Mouse (Mus musculus): ENCODE measurements around the gene Tmem256. TPM values are rescaled to one million over a fixed set of nuclear protein-coding genes. Genes with fewer than 3 reads are reported as not detected.
A peak's percentile ranks its signal among the peaks of the same experiment; 100 is the strongest.

Gene Tmem256
- polyA plus RNA-seq, 1 experiment from 2014 or later: 285 TPM

DNA sequence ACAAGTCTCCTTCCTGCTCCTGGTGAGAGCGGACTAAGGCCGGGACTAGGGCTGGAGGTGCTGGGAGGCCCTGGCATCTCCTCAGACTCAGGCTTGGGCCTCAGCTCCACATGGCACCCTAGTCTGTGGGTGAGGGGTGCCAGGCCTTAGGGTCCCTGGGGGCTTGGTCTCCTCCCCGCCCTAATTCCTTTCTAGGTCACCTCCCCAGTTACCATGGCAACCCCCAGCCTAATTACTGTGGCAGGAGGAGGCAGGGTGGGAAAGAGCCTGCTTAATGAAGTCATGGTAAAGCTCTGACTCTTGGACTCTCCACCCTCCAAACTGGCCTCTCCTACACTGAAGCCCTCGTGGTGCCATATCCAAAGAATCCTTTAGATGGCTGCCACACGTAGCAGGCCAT lies 9.5 kb upstream of the Tmem256 start:
- 71% methylated on average over 5 of the region's 5 CpGs for WGBS
- Histone ChIP-seq H3K9me3 (ENCODE audit: control insufficient read depth, low read length) (no peaks in the 10 kb centered on the region), H3K4me2 (no peak overlapping the region), H3K4me3 (ENCODE audit: low read depth, low read length) (no peak overlapping the region), H3K27ac (ENCODE audit: low read depth, low read length) (no peak overlapping the region), H3K36me3 (ENCODE audit: control insufficient read depth, insufficient read depth, low read length) (peaks cover 26% of the 10 kb centered on the region), H3K4me1 (ENCODE audit: control insufficient read depth, insufficient read depth, low read length) (peaks cover 6% of the 10 kb centered on the region), H3K27me3 (ENCODE audit: control insufficient read depth, insufficient read depth, low read length) (peaks cover 6% of the 10 kb centered on the region; the same call in 1 of the 2 replicates), H3K9ac (ENCODE audit: low read length) (no peak overlapping the region)
- no peak for ATAC-seq (ENCODE audit: low FRiP score)
- no peak for DNase-seq (ENCODE audit: low spot score, missing footprints)

DNA sequence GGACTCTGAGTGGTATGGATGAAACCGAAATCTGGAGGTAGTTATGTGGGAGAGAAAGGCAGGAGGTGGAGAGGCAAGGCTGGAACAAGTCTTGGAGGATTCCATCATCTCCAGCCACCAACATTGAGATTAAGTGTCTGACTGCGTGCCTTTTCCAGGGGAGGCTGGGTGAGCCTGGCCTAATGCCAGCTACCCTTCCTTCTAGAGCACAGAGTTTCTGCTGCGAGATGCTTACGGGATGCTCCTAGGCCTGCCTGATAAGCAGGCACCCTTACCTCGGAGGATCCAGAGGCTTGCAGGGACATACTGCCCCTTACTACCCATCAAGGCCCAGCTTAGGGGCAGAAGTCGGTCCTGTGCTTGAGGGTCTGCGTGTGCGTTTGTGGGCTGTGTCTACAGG lies 4.8 kb upstream of the Tmem256 start:
- Histone ChIP-seq H3K4me1 (ENCODE audit: control insufficient read depth, insufficient read depth, low read length) (peaks cover 33% of the 10 kb centered on the region), H3K4me3 (ENCODE audit: low read depth, low read length) (peak overlapping the region; percentile 62), H3K9me3 (ENCODE audit: control insufficient read depth, low read length) (no peaks in the 10 kb centered on the region), H3K27ac (ENCODE audit: low read depth, low read length) (no peak overlapping the region), H3K4me2 (peak overlapping the region; percentile 87), H3K27me3 (ENCODE audit: control insufficient read depth, insufficient read depth, low read length) (peaks cover 8% of the 10 kb centered on the region; the same call in 1 of the 2 replicates), H3K36me3 (ENCODE audit: control insufficient read depth, insufficient read depth, low read length) (peaks cover 2% of the 10 kb centered on the region; the same call in 1 of the 2 replicates), H3K9ac (ENCODE audit: low read length) (peak overlapping the region; percentile 70)
- ATAC-seq (ENCODE audit: low FRiP score) (no peak), DNase-seq (ENCODE audit: low spot score, missing footprints) (no peak)
- WGBS: 57% methylated on average over 8 of the region's 8 CpGs

DNA sequence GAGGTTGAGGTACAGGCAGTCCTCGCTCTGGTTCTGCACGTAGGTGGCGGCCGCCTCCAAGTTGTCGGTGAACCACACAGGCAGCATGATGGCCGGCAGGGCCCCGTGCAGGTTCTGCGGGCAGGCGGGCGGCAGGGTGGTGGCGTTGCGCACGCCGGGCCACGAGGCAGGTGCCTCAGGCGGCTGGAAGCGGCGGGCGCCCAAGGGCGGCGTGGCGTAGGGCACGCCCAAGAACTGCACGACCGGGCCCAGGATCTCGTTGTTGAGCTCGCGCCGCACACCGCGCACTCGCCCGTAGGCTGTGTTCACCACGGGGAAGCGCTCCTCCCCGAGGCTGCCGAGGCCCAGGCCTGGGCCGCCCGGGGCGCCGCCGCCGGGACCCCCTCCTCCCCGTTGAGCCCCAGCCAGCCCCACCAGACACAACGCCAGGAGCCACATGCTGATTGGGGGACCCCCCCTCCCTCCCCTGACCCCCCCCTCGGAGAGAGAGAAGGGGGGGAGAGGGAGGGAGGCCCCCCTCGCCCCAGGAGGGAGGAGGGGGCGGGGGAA lies 4.2 kb upstream of the Tmem256 start:
- Histone ChIP-seq H3K4me1 (ENCODE audit: control insufficient read depth, insufficient read depth, low read length) (peaks cover 34% of the 10 kb centered on the region), H3K27ac (ENCODE audit: low read depth, low read length) (no peak overlapping the region), H3K9me3 (ENCODE audit: control insufficient read depth, low read length) (no peaks in the 10 kb centered on the region), H3K9ac (ENCODE audit: low read length) (peak overlapping the region; percentile 70), H3K36me3 (ENCODE audit: control insufficient read depth, insufficient read depth, low read length) (peaks cover 2% of the 10 kb centered on the region; the same call in 1 of the 2 replicates), H3K4me2 (peak overlapping the region; percentile 87), H3K4me3 (ENCODE audit: low read depth, low read length) (peak overlapping the region; percentile 62), H3K27me3 (ENCODE audit: control insufficient read depth, insufficient read depth, low read length) (peaks cover 8% of the 10 kb centered on the region; the same call in 1 of the 2 replicates)
- ATAC-seq (ENCODE audit: low FRiP score): no peak
- DNase-seq (ENCODE audit: low spot score, missing footprints): peak; percentile 91
- 6% methylated on average over 43 of the region's 48 CpGs for WGBS

DNA sequence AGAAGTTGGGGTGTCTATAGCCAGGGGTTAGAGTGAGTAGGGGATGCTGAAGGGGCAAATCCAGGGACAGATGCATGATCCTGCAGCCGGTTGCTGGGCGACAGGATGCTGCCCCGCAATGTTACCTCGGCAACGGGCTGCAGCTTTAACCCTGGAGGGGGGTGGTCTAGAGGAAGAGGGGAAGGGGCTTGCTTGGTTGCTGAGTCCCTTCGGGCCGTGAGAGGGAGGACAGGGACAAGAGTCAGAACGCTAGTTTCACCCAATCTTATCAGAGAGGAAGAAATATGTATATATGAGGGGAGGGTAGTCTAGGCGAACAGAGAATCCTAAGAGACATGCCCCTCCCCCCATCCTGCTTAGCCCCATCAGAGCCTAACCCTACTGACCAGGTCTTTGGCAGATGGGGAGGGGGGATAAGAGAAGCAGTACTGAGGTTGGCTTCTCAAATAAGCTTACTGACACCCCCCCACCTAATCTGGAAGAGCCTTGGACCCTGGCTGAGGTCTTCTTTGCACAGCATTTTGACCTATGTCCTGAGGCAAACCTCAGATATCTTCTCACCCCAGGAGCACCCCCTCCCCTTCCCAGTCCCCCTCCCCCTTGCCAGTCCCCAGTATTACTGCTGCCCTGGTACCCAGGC lies 2.9 kb upstream of the Tmem256 start:
- peak overlapping the region; percentile 87 for H3K4me2 ChIP-seq
- H3K9me3 ChIP-seq (ENCODE audit: control insufficient read depth, low read length): no peaks in the 10 kb centered on the region
- peaks cover 8% of the 10 kb centered on the region; the same call in 1 of the 2 replicates for H3K27me3 ChIP-seq (ENCODE audit: control insufficient read depth, insufficient read depth, low read length)
- WGBS: 0% methylated on average over 9 of the region's 9 CpGs
- H3K36me3 ChIP-seq (ENCODE audit: control insufficient read depth, insufficient read depth, low read length): peaks cover 2% of the 10 kb centered on the region; the same call in 1 of the 2 replicates
- DNase-seq (ENCODE audit: low spot score, missing footprints) (peak; percentile 97), ATAC-seq (ENCODE audit: low FRiP score) (0 out of 2 replicates have a peak, but pooled peaks have one; percentile 3)
- peak overlapping the region; percentile 21; the same call in 1 of the 2 replicates for H3K9ac ChIP-seq (ENCODE audit: low read length)
- peak overlapping the region; percentile 62 for H3K4me3 ChIP-seq (ENCODE audit: low read depth, low read length)
- H3K4me1 ChIP-seq (ENCODE audit: control insufficient read depth, insufficient read depth, low read length): peaks cover 38% of the 10 kb centered on the region
- H3K27ac ChIP-seq (ENCODE audit: low read depth, low read length): peak overlapping the region; percentile 17; the same call in 1 of the 2 replicates

DNA sequence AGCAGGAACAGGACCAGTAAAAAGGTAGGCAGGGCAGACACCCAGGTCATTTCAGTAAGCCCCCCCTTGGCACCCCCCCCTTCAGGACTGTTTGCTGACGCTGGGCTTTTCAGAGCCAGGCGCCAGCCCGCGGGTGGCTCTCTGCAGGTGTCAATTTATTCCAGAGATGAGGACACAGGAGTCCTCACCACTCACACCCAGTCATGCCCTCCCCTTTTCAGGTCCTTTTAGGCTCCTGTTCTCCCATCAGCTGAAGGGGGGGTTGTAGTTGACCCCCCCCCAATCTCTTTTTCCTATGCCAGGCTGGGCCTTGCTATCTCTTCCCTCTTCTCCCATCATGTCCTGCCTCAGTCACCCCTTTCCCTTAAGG lies 2.4 kb upstream of the Tmem256 start:
- Histone ChIP-seq H3K4me1 (ENCODE audit: control insufficient read depth, insufficient read depth, low read length) (peaks cover 38% of the 10 kb centered on the region), H3K27ac (ENCODE audit: low read depth, low read length) (peak overlapping the region; percentile 73; the same call in 1 of the 2 replicates), H3K36me3 (ENCODE audit: control insufficient read depth, insufficient read depth, low read length) (peaks cover 2% of the 10 kb centered on the region; the same call in 1 of the 2 replicates), H3K4me2 (peak overlapping the region; percentile 87), H3K4me3 (ENCODE audit: low read depth, low read length) (peak overlapping the region; percentile 62), H3K9ac (ENCODE audit: low read length) (peak overlapping the region; percentile 90), H3K9me3 (ENCODE audit: control insufficient read depth, low read length) (no peaks in the 10 kb centered on the region), H3K27me3 (ENCODE audit: control insufficient read depth, insufficient read depth, low read length) (peaks cover 8% of the 10 kb centered on the region; the same call in 1 of the 2 replicates)
- ATAC-seq (ENCODE audit: low FRiP score) (no peak), DNase-seq (ENCODE audit: low spot score, missing footprints) (peak; percentile 88)
- WGBS: 2% methylated on average over 4 of the region's 4 CpGs

DNA sequence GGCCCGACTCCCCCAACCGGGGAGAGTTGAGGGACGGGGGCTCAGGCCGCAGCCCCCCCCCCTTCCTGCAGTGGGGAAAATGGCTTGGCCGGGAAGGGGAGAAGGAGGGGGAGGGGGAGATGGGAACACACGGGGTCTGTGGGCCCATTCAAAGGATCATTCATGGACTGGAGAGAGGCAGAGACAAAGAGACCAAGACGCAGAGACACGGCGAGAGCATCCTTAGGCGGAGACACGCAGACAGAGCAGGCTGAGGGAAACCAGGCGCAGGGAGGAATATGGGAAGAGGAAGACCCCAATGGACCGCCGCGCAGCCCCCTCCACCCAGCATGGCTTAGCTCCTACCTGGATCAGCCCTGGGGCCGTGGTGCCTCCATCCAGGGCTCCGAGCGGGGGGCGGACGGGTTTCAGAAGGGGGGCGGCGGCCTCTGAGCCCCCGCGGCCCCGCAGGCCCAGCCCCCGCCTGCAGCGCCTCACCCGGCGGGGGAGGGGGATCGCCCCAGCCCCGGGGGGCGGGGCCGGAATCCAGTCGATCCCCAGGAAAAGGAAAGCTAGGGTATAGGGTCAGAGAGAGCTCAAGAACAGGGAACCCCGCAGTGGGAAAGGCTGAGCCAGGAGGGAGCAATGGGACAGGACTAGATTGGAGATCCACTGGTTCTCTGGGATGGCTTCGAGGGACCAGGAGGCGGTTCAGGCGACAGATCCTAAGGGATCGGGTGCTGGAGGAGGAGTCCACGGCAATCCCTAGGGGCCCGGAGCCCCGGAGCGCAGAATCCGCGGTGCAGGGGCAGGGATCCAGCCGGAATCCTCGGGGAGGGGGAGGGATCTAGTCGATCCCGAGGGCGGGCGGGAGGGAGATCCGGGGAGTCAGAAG lies 1.4 kb upstream of the Tmem256 start:
- Histone ChIP-seq H3K36me3 (ENCODE audit: control insufficient read depth, insufficient read depth, low read length) (peaks cover 2% of the 10 kb centered on the region; the same call in 1 of the 2 replicates), H3K9ac (ENCODE audit: low read length) (peak overlapping the region; percentile 90), H3K4me3 (ENCODE audit: low read depth, low read length) (peak overlapping the region; percentile 62), H3K4me2 (peak overlapping the region; percentile 87), H3K4me1 (ENCODE audit: control insufficient read depth, insufficient read depth, low read length) (peaks cover 38% of the 10 kb centered on the region), H3K27me3 (ENCODE audit: control insufficient read depth, insufficient read depth, low read length) (peaks cover 8% of the 10 kb centered on the region; the same call in 1 of the 2 replicates), H3K9me3 (ENCODE audit: control insufficient read depth, low read length) (no peaks in the 10 kb centered on the region), H3K27ac (ENCODE audit: low read depth, low read length) (peak overlapping the region; percentile 73)
- ATAC-seq (ENCODE audit: low FRiP score): peak; percentile 8; the same call in 1 of the 2 replicates
- WGBS: 0% methylated on average over 41 of the region's 52 CpGs
- peak; percentile 94 for DNase-seq (ENCODE audit: low spot score, missing footprints)

DNA sequence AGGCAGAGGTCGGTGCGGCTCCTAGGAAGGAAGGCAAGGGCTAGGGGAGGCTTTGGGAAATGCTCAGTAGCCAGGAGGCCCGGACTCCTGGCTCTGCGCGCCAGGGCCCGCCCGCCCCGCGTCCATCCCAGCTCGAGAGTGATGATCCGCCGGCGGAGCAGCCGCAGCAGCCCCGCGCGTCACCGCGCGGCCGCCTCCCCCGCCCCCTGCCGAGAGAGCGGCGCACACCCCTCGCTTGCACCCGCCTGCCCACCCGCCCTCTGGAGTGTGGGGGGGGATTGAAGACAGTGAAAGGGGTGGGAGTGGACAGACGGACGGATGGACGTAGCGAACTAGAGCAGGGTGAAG lies 736 bp upstream of the Tmem256 start, which contains the start of gene Nlgn2:
Gene Nlgn2 (minus strand): TSS at position 181 of the 348 bp plus-strand sequence.
- Histone ChIP-seq H3K9me3 (ENCODE audit: control insufficient read depth, low read length) (no peaks in the 10 kb centered on the region), H3K27me3 (ENCODE audit: control insufficient read depth, insufficient read depth, low read length) (peaks cover 8% of the 10 kb centered on the region; the same call in 1 of the 2 replicates), H3K9ac (ENCODE audit: low read length) (peak within 1 kb of the TSS; percentile 90), H3K4me1 (ENCODE audit: control insufficient read depth, insufficient read depth, low read length) (peaks cover 38% of the 10 kb centered on the region), H3K4me3 (ENCODE audit: low read depth, low read length) (peak within 1 kb of the TSS; percentile 62), H3K27ac (ENCODE audit: low read depth, low read length) (peak within 1 kb of the TSS; percentile 73), H3K4me2 (peak within 1 kb of the TSS; percentile 87), H3K36me3 (ENCODE audit: control insufficient read depth, insufficient read depth, low read length) (peaks cover 2% of the 10 kb centered on the region; the same call in 1 of the 2 replicates)
- no peak; the same call in 1 of the 2 replicates for ATAC-seq (ENCODE audit: low FRiP score)
- 0% methylated on average over 22 of the region's 32 CpGs for WGBS
- no peak for DNase-seq (ENCODE audit: low spot score, missing footprints)

DNA sequence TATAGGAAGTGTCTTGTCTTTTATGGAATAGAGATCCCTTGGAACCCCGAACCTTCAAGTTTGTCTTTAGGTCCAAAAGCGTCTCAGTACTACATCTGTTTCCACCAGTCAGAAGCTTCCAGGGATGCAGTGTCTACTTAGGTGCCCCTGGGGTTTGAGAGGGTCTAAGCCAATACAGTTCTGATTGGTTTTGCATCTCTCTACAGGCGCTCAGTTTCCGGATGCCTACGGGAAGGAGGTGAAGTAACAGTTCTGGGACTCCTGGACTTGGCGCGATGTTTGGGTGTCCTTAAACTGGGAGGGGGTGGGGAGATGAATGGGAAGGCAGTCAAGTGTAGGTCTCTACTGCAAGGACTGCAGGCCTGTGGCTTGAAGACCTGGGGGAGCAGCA lies 395 bp downstream of the Tmem256 start:
- Histone ChIP-seq H3K9ac (ENCODE audit: low read length) (peak overlapping the region; percentile 56), H3K27me3 (ENCODE audit: control insufficient read depth, insufficient read depth, low read length) (peaks cover 4% of the 10 kb centered on the region; the same call in 1 of the 2 replicates), H3K36me3 (ENCODE audit: control insufficient read depth, insufficient read depth, low read length) (no peaks in the 10 kb centered on the region; the same call in 1 of the 2 replicates), H3K27ac (ENCODE audit: low read depth, low read length) (peak overlapping the region; percentile 31; the same call in 1 of the 2 replicates), H3K4me3 (ENCODE audit: low read depth, low read length) (peak overlapping the region; percentile 62), H3K4me1 (ENCODE audit: control insufficient read depth, insufficient read depth, low read length) (peaks cover 33% of the 10 kb centered on the region), H3K9me3 (ENCODE audit: control insufficient read depth, low read length) (no peaks in the 10 kb centered on the region), H3K4me2 (peak overlapping the region; percentile 87)
- DNase-seq (ENCODE audit: low spot score, missing footprints) (no peak), ATAC-seq (ENCODE audit: low FRiP score) (no peak)
- 2% methylated on average over 7 of the region's 7 CpGs for WGBS

Data from midbrain, embryonic 11.5 days (tissue).